Mouse (Mus musculus) midbrain, embryonic 11.5 days (tissue): ENCODE data around the gene Folr1. TPM values are rescaled to one million over a fixed set of nuclear protein-coding genes. Genes with fewer than 3 reads are reported as not detected.

Source experiments
- microRNA-seq: library from miRNA; unstranded; fragments of <30 nt; microRNA quantifications from one replicate; pipeline ENCODE4, GENCODE M21; 2017
- polyA plus RNA-seq: library from polyadenylated mRNA; unstranded; fragments of >200 nt; fragmentation: Nextera tagmentation; extraction: Ambion mirVana; gene quantifications from 2 replicates; pipeline ENCODE4 v1.2.1, GENCODE M21; 2014

Gene Folr1
- polyA plus RNA-seq, 1 experiment from 2014 or later: 12.4 TPM

Small RNAs within 50 kb of the gene (microRNA-seq; reads per million reads assigned to microRNA genes)
- not detected for gene Gm22655

Other genes with a start within 250 kb of the Folr1 start
- 33.6 and 38.8 TPM in 2 replicates for gene Clpb, start 207.2 kb downstream of the Folr1 start, polyA plus RNA-seq
- gene Phox2a, start 52.5 kb downstream of the Folr1 start, polyA plus RNA-seq: 0.52 and 1.1 TPM in 2 replicates
- 33.9 and 35.5 TPM in 2 replicates for gene Inppl1, start 32.6 kb downstream of the Folr1 start, polyA plus RNA-seq
- gene Folr2, start 13.6 kb downstream of the Folr1 start, polyA plus RNA-seq: 1.5 and 1.7 TPM in 2 replicates
- gene Anapc15, start 7.1 kb downstream of the Folr1 start, polyA plus RNA-seq: 80.6 and 87.8 TPM in 2 replicates
- gene Lamtor1, start 35.1 kb upstream of the Folr1 start, polyA plus RNA-seq: 120 and 132 TPM in 2 replicates
- 0.19 and 0.59 TPM in 2 replicates for gene Tomt, start 35.6 kb upstream of the Folr1 start, polyA plus RNA-seq
- 8.3 and 10.2 TPM in 2 replicates for gene Lrrc51, start 63.1 kb upstream of the Folr1 start, polyA plus RNA-seq
- gene Numa1, start 63.3 kb upstream of the Folr1 start, polyA plus RNA-seq: 91.7 and 94.9 TPM in 2 replicates
- 2.3 and 3.4 TPM in 2 replicates for gene Il18bp, start 147.9 kb upstream of the Folr1 start, polyA plus RNA-seq
- gene Rnf121, start 194.7 kb upstream of the Folr1 start, polyA plus RNA-seq: 28.3 and 29.7 TPM in 2 replicates
- gene Xndc1, start 194.7 kb upstream of the Folr1 start, polyA plus RNA-seq: 22.6 and 23.7 TPM in 2 replicates
- gene Xntrpc, start 194.9 kb upstream of the Folr1 start, polyA plus RNA-seq: 1.2 TPM in 2 replicates
- not detected in 2 replicates for gene Trpc2, start 212.3 kb upstream of the Folr1 start, polyA plus RNA-seq
- gene Art1, start 231.0 kb upstream of the Folr1 start, polyA plus RNA-seq: 0.49 and 0.70 TPM in 2 replicates
- 0.70 and 0.81 TPM in 2 replicates for gene Art5, start 238.7 kb upstream of the Folr1 start, polyA plus RNA-seq
- not detected in 2 replicates for gene Chrna10, start 246.0 kb upstream of the Folr1 start, polyA plus RNA-seq